Mouse (Mus musculus) embryonic fibroblast, embryonic 13.5 days (primary cell): ENCODE results near the gene Hoxc4. TPM values are rescaled to one million over a fixed set of nuclear protein-coding genes. Genes with fewer than 3 reads are reported as not detected.

ENCODE experiments used
- H3K27ac ChIP-seq: 2 replicates; pipeline ENCODE4 v1.5.1; 2012; ENCODE audit warnings: low read length, control low read depth, inconsistent platforms; ENCODE audit not compliant: insufficient read depth
- H3K4me1 ChIP-seq: 2 replicates; pipeline ENCODE4 v1.6.1; 2011; ENCODE audit warnings: low read length; ENCODE audit not compliant: control insufficient read depth, insufficient read depth
- H3K4me3 ChIP-seq: 2 replicates; pipeline ENCODE4 v1.5.1; 2011; ENCODE audit warnings: mild to moderate bottlenecking, control low read depth, low read length; ENCODE audit not compliant: insufficient read depth
- CTCF ChIP-seq: IDR thresholded peaks from 2 replicates; pipeline ENCODE4 v1.5.1; 2011; ENCODE audit warnings: mild to moderate bottlenecking, control low read depth, low read length, moderate library complexity, borderline replicate concordance; ENCODE audit not compliant: insufficient read depth
- POLR2A ChIP-seq: IDR thresholded peaks from 2 replicates; pipeline ENCODE4 v1.6.1; 2011; ENCODE audit warnings: low read depth, mild to moderate bottlenecking, control low read depth, low read length, moderate library complexity
- polyA plus RNA-seq: library from polyadenylated mRNA; stranded (reverse); fragments of >200 nt; gene quantifications from 2 replicates; pipeline ENCODE4 v1.2.4, GENCODE M21; 2011; ENCODE audit warnings: low read depth; ENCODE audit not compliant: missing spikeins, insufficient read length

Gene Hoxc4
- polyA plus RNA-seq = 12.5 and 12.6 TPM in 2 replicates

DNA sequence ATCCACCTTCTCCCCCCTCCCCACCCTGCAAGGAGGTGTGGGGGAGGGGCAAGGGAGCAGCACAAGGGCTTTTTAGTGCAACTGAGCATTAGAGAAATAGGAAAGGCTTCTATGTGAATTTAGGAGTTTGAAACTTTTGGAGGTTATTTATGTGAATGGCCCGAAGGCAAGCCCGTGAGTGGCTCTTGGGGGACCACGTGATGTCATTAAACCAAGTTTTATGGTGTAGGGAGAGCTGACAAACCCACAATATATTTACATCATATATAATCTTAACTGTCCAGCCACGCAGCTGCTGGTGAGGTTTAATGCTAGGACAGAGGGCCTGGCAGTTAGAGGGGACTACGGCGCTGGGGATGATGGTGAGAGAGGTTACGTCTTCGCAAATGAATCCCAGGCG lies at the start of gene Hoxc4:
Hoxc4 (plus strand) TSS at position 299 of the 400 bp plus-strand sequence.
- 0 out of 2 replicates have a peak within 1 kb of the TSS, but pooled peaks have one; percentile 7 for H3K4me3 ChIP-seq
- no peaks in the 10 kb centered on the region; the same call in 1 of the 2 replicates for H3K4me1 ChIP-seq
- no peak within 1 kb of the TSS for H3K27ac ChIP-seq
- TF ChIP-seq CTCF = no peak
- TF ChIP-seq POLR2A = peak; percentile 44; the same call in 1 of the 2 replicates

DNA sequence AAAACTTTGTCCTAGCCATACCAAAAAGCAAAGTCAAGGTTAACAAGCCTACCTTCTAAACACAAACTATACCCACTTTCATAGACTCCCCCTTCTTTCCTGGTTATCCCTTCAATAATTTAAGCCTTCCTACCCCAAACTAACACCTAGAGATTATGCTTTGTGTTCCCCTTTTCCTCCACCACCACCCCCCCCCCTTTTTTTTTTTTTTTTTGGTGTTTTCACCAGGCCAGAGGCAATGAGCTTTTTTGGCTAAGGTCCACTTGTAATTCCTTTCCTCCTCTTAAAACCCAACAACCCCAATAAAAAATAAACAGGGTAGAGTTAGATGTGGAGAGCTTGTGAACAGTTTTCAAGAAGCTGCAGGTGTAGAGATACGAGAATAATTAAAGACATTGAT lies 49.4 kb upstream of the Hoxc4 start:
- peak overlapping the region; percentile 35; the same call in 1 of the 2 replicates for H3K4me3 ChIP-seq
- H3K27ac ChIP-seq = no peak overlapping the region
- TF ChIP-seq POLR2A = no peak
- TF ChIP-seq CTCF = no peak
- no peaks in the 10 kb centered on the region for H3K4me1 ChIP-seq

DNA sequence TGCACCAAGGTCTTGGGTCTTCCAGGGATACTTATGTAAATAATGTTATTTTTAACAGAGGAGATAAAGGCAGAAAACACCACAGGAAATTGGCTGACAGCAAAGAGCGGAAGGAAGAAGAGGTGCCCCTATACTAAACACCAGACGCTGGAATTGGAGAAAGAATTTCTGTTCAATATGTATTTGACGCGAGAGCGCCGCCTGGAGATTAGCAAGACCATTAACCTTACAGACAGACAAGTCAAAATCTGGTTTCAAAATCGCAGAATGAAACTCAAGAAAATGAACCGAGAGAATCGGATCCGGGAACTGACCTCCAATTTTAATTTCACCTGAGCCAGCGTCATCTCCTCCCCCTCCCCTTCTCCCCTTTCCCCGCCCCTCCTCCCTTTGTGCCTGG lies 48.0 kb upstream of the Hoxc4 start:
- H3K4me1 ChIP-seq = no peaks in the 10 kb centered on the region
- H3K27ac ChIP-seq = no peak overlapping the region
- TF ChIP-seq CTCF (no peak), POLR2A (no peak)
- no peak overlapping the region for H3K4me3 ChIP-seq

DNA sequence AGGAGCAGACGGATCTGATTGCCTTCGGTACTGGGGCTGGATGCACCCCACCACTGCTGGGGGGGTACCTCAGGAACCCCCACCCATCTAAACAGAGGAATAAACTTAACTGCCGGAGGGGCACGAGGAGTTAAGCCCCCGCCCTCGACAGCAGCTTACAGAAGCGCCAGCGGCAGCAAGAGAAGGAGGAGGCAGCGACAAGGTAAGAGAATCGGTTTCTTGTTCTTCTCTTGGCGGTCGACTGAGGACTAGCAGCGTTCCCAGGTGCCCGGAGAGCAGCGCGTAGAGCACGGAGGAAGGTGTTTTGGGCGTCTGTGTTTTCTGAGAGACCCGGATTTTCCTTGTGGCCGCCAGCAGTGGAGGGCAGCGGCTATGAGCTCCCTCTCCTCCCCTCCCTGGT lies 46.5 kb upstream of the Hoxc4 start:
- H3K4me3 ChIP-seq = peak overlapping the region; percentile 40
- no peaks in the 10 kb centered on the region for H3K4me1 ChIP-seq
- TF ChIP-seq CTCF (no peak), POLR2A (no peak)
- peak overlapping the region; percentile 36 for H3K27ac ChIP-seq

DNA sequence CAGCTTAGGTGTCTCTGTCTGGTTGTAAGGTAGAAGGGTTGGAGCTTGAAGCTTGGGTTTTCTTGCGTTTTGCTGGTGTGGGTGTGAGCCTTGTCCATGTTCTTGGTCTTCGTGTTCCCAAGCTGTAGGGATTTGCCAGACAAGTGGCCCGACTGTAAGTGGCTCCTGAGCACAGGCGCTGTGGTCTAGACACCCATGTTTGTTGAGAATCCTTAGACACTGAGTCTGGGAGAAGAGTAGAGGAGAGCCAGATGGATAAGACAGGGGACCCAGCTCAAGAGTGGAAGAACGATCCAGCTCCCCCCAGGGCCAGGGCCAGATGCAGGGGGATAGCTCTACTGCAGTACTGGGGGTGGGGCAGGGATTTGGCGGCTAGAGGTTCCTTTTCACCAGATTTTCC lies 46.0 kb upstream of the Hoxc4 start:
- TF ChIP-seq CTCF = no peak
- TF ChIP-seq POLR2A = no peak
- Histone ChIP-seq H3K4me1 (no peaks in the 10 kb centered on the region), H3K27ac (peak overlapping the region; percentile 36), H3K4me3 (peak overlapping the region; percentile 40)

DNA sequence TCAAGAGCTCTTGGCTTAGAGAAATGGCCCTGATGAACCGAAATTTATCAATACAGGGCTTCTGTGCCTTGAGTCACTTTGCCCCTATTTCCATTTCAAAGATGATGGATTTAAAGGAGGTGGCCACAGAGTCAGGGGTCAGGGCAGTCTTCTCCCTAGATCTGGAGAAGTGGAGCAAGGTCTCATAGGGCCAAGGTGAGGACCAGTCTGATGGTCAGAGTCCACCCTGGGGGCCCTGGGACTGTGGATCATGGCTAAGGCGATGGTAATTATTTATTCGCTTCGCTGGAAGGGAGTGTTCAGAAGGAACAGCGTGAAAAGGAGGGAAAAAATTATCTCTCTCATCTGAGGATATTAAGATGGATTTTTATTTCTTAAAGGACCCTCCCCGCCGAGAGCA lies 43.7 kb upstream of the Hoxc4 start:
- Histone ChIP-seq H3K4me3 (no peak overlapping the region), H3K27ac (no peak overlapping the region), H3K4me1 (no peaks in the 10 kb centered on the region)
- no peak for TF ChIP-seq POLR2A
- TF ChIP-seq CTCF = no peak

DNA sequence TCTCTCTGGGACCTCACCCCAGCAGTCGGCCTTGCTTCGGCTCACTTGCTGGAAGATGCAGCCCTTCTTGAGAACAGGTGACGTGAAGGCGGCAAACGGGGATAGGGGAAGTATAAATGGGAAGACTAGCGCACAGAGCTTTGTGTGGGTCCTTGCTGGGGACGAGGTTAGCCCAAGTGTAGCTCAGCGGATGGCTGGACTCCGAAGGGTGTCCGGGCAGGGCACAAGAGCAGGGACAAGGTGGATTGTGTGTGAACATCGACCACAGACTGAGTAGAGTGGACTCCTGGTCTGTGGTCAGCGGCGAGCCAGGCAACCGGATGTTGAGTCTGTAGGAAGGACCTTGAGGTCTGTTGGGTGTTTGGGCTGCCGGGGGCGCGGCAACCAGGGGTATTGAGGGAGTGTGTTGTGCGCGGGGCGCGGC lies 43.0 kb upstream of the Hoxc4 start:
- H3K4me3 ChIP-seq = peak overlapping the region; percentile 8
- no peaks in the 10 kb centered on the region for H3K4me1 ChIP-seq
- TF ChIP-seq CTCF = no peak
- no peak for TF ChIP-seq POLR2A
- H3K27ac ChIP-seq = peak overlapping the region; percentile 3; the same call in 1 of the 2 replicates

DNA sequence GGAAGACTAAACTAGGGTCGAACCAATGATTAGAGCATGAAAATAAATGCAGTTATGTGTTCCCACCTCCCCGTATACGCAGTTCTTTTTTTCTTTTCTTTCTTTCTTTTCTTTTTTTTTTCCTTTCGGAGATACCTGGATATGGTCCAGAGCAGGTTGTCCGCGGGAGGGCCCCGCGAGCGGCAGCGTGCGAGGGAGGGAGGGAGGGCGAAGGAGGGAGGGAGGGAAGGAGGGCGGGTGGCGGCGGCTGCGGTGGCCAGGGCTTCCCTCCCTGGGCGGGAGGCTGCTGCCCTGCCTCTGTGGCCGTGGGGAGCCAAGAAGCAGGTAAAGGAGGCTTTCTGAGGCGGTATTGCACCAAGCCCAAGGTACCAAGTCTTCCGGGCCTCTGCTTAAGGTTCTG lies 42.6 kb upstream of the Hoxc4 start, which contains the start of gene Hoxc9:
Hoxc9 (plus strand) TSS at position 269 of the 400 bp plus-strand sequence.
- peak within 1 kb of the TSS; percentile 43 for H3K4me3 ChIP-seq
- no peak for TF ChIP-seq CTCF
- no peak for TF ChIP-seq POLR2A
- H3K4me1 ChIP-seq = no peaks in the 10 kb centered on the region
- peak within 1 kb of the TSS; percentile 31 for H3K27ac ChIP-seq

DNA sequence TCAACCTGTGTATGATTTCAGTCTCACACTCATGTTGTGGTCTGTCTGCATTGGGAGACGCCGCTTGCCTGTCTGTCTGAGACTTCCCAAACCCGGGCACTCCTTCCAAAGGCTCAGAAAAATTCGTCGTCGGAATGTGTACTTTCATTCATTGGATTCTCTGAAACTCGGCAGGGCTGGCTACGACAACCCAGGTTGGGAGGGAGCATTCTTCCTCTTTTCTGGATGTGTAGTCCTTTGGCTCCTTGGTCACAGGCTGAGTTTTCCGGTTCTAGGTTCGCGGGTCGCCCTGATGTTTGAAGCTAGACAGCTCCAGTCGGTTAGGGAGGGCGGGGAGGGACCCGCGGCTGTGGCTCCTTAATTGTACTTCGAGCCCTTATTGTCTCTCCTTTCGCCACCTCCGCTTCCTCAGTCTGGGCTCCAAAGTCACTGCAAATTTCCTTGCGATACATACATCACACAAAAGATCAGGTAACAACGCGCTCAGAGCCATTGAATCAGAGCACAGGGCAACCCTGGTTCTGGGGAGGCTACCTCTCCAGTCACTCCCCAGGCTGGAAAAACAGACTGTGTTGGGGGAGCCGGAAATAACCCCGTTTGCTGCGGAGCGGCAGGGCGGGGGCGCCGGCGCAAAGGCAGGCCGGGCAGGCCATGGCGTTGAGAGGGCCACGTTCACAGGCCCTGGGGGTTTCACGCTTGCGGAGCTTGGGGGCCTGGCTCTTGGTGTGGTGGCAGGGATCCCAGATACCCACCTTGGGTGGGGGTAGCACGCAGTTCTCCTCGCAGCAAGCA lies 41.9 kb upstream of the Hoxc4 start:
- no peaks in the 10 kb centered on the region for H3K4me1 ChIP-seq
- TF ChIP-seq POLR2A (no peak), CTCF (no peak)
- peak overlapping the region; percentile 31; the same call in 1 of the 2 replicates for H3K27ac ChIP-seq
- H3K4me3 ChIP-seq = peak overlapping the region; percentile 43

DNA sequence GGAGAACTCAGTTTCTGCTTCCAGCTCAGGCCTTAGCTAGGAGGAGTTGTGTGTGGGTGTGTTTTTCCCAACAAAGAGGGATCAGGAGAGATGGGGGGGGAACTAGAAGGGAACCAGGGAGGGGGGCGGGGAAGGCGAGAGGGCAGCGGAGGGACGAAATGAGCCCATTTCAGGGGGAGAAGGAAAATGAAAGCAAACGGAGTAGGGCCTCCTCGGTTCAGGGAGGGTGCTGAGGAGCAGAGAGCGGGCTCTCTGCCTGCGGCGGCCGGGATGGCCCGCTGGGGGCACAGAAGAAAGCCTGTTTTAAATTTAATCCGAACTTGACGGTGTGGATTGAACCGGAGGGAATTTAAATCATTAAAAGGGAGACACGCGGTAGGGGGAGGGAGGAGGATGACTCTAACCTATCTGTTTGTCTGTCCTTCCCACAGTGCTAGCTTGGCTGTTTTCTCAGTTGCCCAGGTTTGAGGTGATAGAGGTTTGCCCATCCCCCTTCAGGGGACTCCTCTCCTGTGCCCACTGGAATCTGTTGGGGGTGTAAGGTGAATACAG lies 41.2 kb upstream of the Hoxc4 start:
- Histone ChIP-seq H3K4me1 (no peaks in the 10 kb centered on the region), H3K4me3 (peak overlapping the region; percentile 43), H3K27ac (peak overlapping the region; percentile 44)
- TF ChIP-seq POLR2A (no peak), CTCF (no peak)
